In the genomic region with DNA sequence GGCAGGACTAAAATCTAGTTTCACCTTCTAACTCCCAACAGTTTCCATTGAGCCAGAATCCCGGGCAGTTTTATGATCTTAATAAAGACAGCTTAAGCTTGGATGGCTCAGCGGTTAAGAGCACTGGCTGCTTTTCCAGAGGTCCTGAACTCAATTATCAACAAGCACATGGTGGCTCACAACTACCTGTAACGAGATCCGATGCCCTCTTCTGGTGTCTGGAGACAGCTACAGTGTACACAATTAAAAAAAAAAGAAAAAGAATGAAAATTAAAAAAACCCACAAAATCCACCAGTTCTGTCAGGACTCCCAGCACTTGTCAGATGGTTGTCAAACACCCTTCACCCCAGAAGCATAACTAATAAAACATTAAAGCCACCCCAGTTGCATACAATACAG, we compare ENCODE assay signal across 17 mouse cellular contexts. TPM values are rescaled to one million over a fixed set of nuclear protein-coding genes. Genes with fewer than 3 reads are reported as not detected.
DNase-seq lines count a peak whose midpoint lies in the region; ATAC-seq and TF ChIP-seq lines count a peak whose summit lies in the region.
"Had no signal": no experiment of that assay in that cellular context is flagged by ENCODE, and none has a peak within 500 bp of the region (broad histone marks: within the 10 kb centered on the region; RNA-seq: fewer than 3 reads in every experiment).

No protein-coding gene starts in this region.

- TF ChIP-seq POLR2A in ES-Bruce4 (IDR thresholded peaks at IDR 0.05; ENCODE audit: insufficient read depth, low read length), result no peak

- no peak overlapping the region for H3K4me2 ChIP-seq in limb, embryonic 13.5 days (replicated peaks)
- no peak overlapping the region for H3K4me2 ChIP-seq in embryonic facial prominence, embryonic 15.5 days (replicated peaks)
- no peak overlapping the region for H3K4me2 ChIP-seq in stomach, postnatal 0 days (replicated peaks; ENCODE audit: low read depth)
- H3K4me2 ChIP-seq: heart, embryonic 11.5 days; limb, embryonic 12.5 days had no signal

- H3K9me3 ChIP-seq in limb, embryonic 13.5 days, result no peaks in the 10 kb centered on the region
- no peaks in the 10 kb centered on the region for H3K9me3 ChIP-seq in limb, embryonic 10.5 days (replicated peaks)
- H3K9me3 ChIP-seq in ES-Bruce4 (replicated peaks; ENCODE audit: control insufficient read depth, insufficient read depth, low read length, poor library complexity, severe bottlenecking), result no peaks in the 10 kb centered on the region
- no peaks in the 10 kb centered on the region for H3K9me3 ChIP-seq in embryonic facial prominence, embryonic 15.5 days (replicated peaks)
- H3K9me3 ChIP-seq in stomach, postnatal 0 days (ENCODE audit: control insufficient read depth, low read length), result no peaks in the 10 kb centered on the region
- H3K9me3 ChIP-seq: forebrain, embryonic 10.5 days; limb, embryonic 12.5 days had no signal

- WGBS in limb, embryonic 13.5 days, result 19% methylated on average over 4 of the region's 4 CpGs
- 43% methylated on average over 4 of the region's 4 CpGs for WGBS in limb, embryonic 10.5 days
- 49% methylated on average over 4 of the region's 4 CpGs for WGBS in embryonic facial prominence, embryonic 15.5 days
- 42% methylated on average over 4 of the region's 4 CpGs for WGBS in stomach, postnatal 0 days

- peaks cover 79% of the 10 kb centered on the region for H3K36me3 ChIP-seq in limb, embryonic 13.5 days
- peaks cover 90% of the 10 kb centered on the region for H3K36me3 ChIP-seq in limb, embryonic 10.5 days
- H3K36me3 ChIP-seq in ES-Bruce4 (ENCODE audit: control insufficient read depth, insufficient read depth, low read length, poor library complexity, severe bottlenecking), result peaks cover 42% of the 10 kb centered on the region
- peaks cover 66% of the 10 kb centered on the region for H3K36me3 ChIP-seq in embryonic facial prominence, embryonic 15.5 days
- peaks cover 14% of the 10 kb centered on the region for H3K36me3 ChIP-seq in stomach, postnatal 0 days (ENCODE audit: control insufficient read depth, insufficient read depth, low read length)

- TF ChIP-seq CTCF in ES-Bruce4 (IDR thresholded peaks at IDR 0.05; ENCODE audit: low read depth, low read length), result no peak
- TF ChIP-seq CTCF in stomach, postnatal 0 days (IDR thresholded peaks at IDR 0.05; ENCODE audit: low read depth), result peak; percentile 32

- no peak overlapping the region for H3K4me3 ChIP-seq in limb, embryonic 13.5 days
- no peak overlapping the region for H3K4me3 ChIP-seq in limb, embryonic 10.5 days
- no peak overlapping the region for H3K4me3 ChIP-seq in ES-Bruce4 (ENCODE audit: low read depth, low read length)
- H3K4me3 ChIP-seq in embryonic facial prominence, embryonic 15.5 days (replicated peaks), result no peak overlapping the region
- no peak overlapping the region for H3K4me3 ChIP-seq in stomach, postnatal 0 days (ENCODE audit: low read depth, low read length)
- H3K4me3 ChIP-seq: forebrain, embryonic 10.5 days; left cerebral cortex, adult 2 months; limb, embryonic 12.5 days had no signal

- DNase-seq in limb, embryonic 10.5 days (ENCODE audit: low spot score), result no peak
- DNase-seq in stomach, postnatal 0 days (ENCODE audit: low spot score), result no peak
- no peak for DNase-seq in frontal cortex, postnatal 10 days (ENCODE audit: low spot score in 2 of 2)
- no peak for DNase-seq in cerebellum, postnatal 36 days
- DNase-seq: adrenal gland, postnatal 25 days; cerebellum, adult 18-20 months; gastrocnemius, postnatal 36 days; heart, postnatal 4 days had no signal

- H3K9ac ChIP-seq in limb, embryonic 13.5 days, result peak overlapping the region; percentile 31; the same call in 1 of the 2 replicates
- H3K9ac ChIP-seq in ES-Bruce4 (ENCODE audit: low read depth, poor library complexity, severe bottlenecking), result no peak overlapping the region
- H3K9ac ChIP-seq in embryonic facial prominence, embryonic 15.5 days, result no peak overlapping the region
- no peak overlapping the region for H3K9ac ChIP-seq in stomach, postnatal 0 days (ENCODE audit: low read length)
- H3K9ac ChIP-seq: limb, embryonic 12.5 days had no signal

- no peak for TF ChIP-seq EP300 in ES-Bruce4 (IDR thresholded peaks at IDR 0.05; ENCODE audit: insufficient read depth, low read depth, low read length)
- TF ChIP-seq EP300 in stomach, postnatal 0 days (optimal IDR thresholded peaks at IDR 0.05), result no peak

- no peak overlapping the region for H3K27ac ChIP-seq in limb, embryonic 13.5 days
- H3K27ac ChIP-seq in limb, embryonic 10.5 days, result no peak overlapping the region
- H3K27ac ChIP-seq in ES-Bruce4 (ENCODE audit: insufficient read depth, low read length), result peak overlapping the region; percentile 16; the same call in 1 of the 2 replicates
- 0 out of 2 replicates have a peak overlapping the region, but pooled peaks have one; percentile 56 for H3K27ac ChIP-seq in embryonic facial prominence, embryonic 15.5 days (replicated peaks)
- peak overlapping the region; percentile 53 for H3K27ac ChIP-seq in stomach, postnatal 0 days (replicated peaks)
- H3K27ac ChIP-seq: forebrain, embryonic 10.5 days; left cerebral cortex, adult 2 months; limb, embryonic 12.5 days had no signal

- peaks cover 20% of the 10 kb centered on the region for H3K4me1 ChIP-seq in limb, embryonic 13.5 days
- peaks cover 34% of the 10 kb centered on the region for H3K4me1 ChIP-seq in limb, embryonic 10.5 days
- H3K4me1 ChIP-seq in ES-Bruce4 (ENCODE audit: control insufficient read depth, insufficient read depth, low read length), result no peaks in the 10 kb centered on the region
- H3K4me1 ChIP-seq in embryonic facial prominence, embryonic 15.5 days, result peaks cover 31% of the 10 kb centered on the region
- no peaks in the 10 kb centered on the region for H3K4me1 ChIP-seq in stomach, postnatal 0 days (replicated peaks; ENCODE audit: control insufficient read depth, insufficient read depth)

- ATAC-seq in limb, embryonic 13.5 days (ENCODE audit: low FRiP score, low read depth), result no peak
- ATAC-seq in embryonic facial prominence, embryonic 15.5 days (ENCODE audit: insufficient number of reproducible peaks, low FRiP score, low TSS enrichment, low read depth), result no peak
- no peak for ATAC-seq in stomach, postnatal 0 days (ENCODE audit: low FRiP score, low TSS enrichment)
- ATAC-seq: midbrain, embryonic 16.5 days; Patski had no signal

- H3K27me3 ChIP-seq in limb, embryonic 13.5 days, result no peaks in the 10 kb centered on the region
- no peaks in the 10 kb centered on the region for H3K27me3 ChIP-seq in limb, embryonic 10.5 days (ENCODE audit: low read depth, poor library complexity, severe bottlenecking)
- H3K27me3 ChIP-seq in ES-Bruce4 (ENCODE audit: control insufficient read depth, insufficient read depth, low read length, poor library complexity, severe bottlenecking), result no peaks in the 10 kb centered on the region
- no peaks in the 10 kb centered on the region for H3K27me3 ChIP-seq in embryonic facial prominence, embryonic 15.5 days
- no peaks in the 10 kb centered on the region for H3K27me3 ChIP-seq in stomach, postnatal 0 days (ENCODE audit: control insufficient read depth, insufficient read depth, low read length)
- H3K27me3 ChIP-seq: limb, embryonic 12.5 days; Patski had no signal

RNA-seq across cellular contexts. Expression of a gene that starts 5.6 kb away (rescaled TPM):
- polyA plus RNA-seq in limb, embryonic 13.5 days (2015; fragmentation: Nextera tagmentation; extraction: Ambion mirVana), result 481 and 500 TPM in 2 replicates
- 510 and 589 TPM in 2 replicates for polyA plus RNA-seq in limb, embryonic 10.5 days (2016; fragmentation: Nextera tagmentation; extraction: Ambion mirVana)
- 1,525 and 1,581 TPM in 2 replicates for polyA plus RNA-seq in ES-Bruce4 (2011; ENCODE audit: insufficient read depth, insufficient read length, low read depth, missing spikeins)
- polyA plus RNA-seq in embryonic facial prominence, embryonic 15.5 days (2015; fragmentation: Nextera tagmentation; extraction: Ambion mirVana), result 427 and 463 TPM in 2 replicates
- 369 and 402 TPM in 2 replicates for polyA plus RNA-seq in stomach, postnatal 0 days (2015; fragmentation: Nextera tagmentation; extraction: Ambion mirVana)

RNA-seq across cellular contexts. Expression of a gene that starts 26.1 kb away (rescaled TPM):
- 41.1 and 45.1 TPM in 2 replicates for polyA plus RNA-seq in limb, embryonic 13.5 days (2015; fragmentation: Nextera tagmentation; extraction: Ambion mirVana)
- 33.2 and 38.9 TPM in 2 replicates for polyA plus RNA-seq in limb, embryonic 10.5 days (2016; fragmentation: Nextera tagmentation; extraction: Ambion mirVana)
- 21.2 and 22.6 TPM in 2 replicates for polyA plus RNA-seq in ES-Bruce4 (2011; ENCODE audit: insufficient read depth, insufficient read length, low read depth, missing spikeins)
- 43.0 and 44.8 TPM in 2 replicates for polyA plus RNA-seq in embryonic facial prominence, embryonic 15.5 days (2015; fragmentation: Nextera tagmentation; extraction: Ambion mirVana)
- polyA plus RNA-seq in stomach, postnatal 0 days (2015; fragmentation: Nextera tagmentation; extraction: Ambion mirVana), result 21.5 and 22.9 TPM in 2 replicates

Comparison
In these comparisons a context has a peak if more than half of its experiments do, and no peak if none do; other contexts are left out.
1. H3K27ac ChIP-seq: peak in ES-Bruce4 (single experiment), embryonic facial prominence, embryonic 15.5 days (single experiment) and stomach, postnatal 0 days (single experiment); none in limb, embryonic 13.5 days (single experiment) and limb, embryonic 10.5 days (single experiment).